Mouse (Mus musculus) monocyte, adult 59 days (primary cell): ENCODE results near the gene Olfr1137. TPM values are rescaled to one million over a fixed set of nuclear protein-coding genes. Genes with fewer than 3 reads are reported as not detected.

ENCODE experiments used
- total RNA-seq, 2 experiments: library from RNA; stranded (reverse); gene quantifications; one replicate each; pipeline ENCODE4 v1.2.4; 2023

Olfr1137 gene
- not detected for total RNA-seq

GRCm38 (mm10) chr2:87713079-87713478 lies at the start of gene Olfr1137:
Olfr1137 (minus strand) TSS chr2:87713179.

GRCm38 (mm10) chr2:87753891-87754290 lies 40.9 kb upstream of the Olfr1137 start, which contains the start of gene Olfr1141:
Olfr1141 (minus strand) TSS chr2:87753991.

GRCm38 (mm10) chr2:87743452-87743851 lies 30.5 kb upstream of the Olfr1137 start, which contains the start of gene Olfr1140:
Olfr1140 (plus strand) TSS chr2:87743752.

GRCm38 (mm10) chr2:87739878-87740277 lies 26.9 kb upstream of the Olfr1137 start, which contains the start of gene Olfr1138:
Olfr1138 (minus strand) TSS chr2:87739978.

GRCm38 (mm10) chr2:87693847-87694246 lies 19.1 kb downstream of the Olfr1137 start, which contains the start of gene Olfr1136:
Olfr1136 (minus strand) TSS chr2:87693947.

GRCm38 (mm10) chr2:87673564-87673963 lies 39.4 kb downstream of the Olfr1137 start, which contains the start of gene Olfr1135:
Olfr1135 (minus strand) TSS chr2:87673664.

Other genes starting within 250 kb of the Olfr1137 start
- not detected for gene Pramel7, start 216.1 kb downstream of the Olfr1137 start, total RNA-seq
- gene Pramel6, start 206.6 kb downstream of the Olfr1137 start, total RNA-seq = not detected
- gene Olfr153, start 181.4 kb downstream of the Olfr1137 start, total RNA-seq = not detected
- gene Olfr1128, start 167.6 kb downstream of the Olfr1137 start, total RNA-seq = not detected
- gene Olfr1129, start 139.3 kb downstream of the Olfr1137 start, total RNA-seq = not detected
- not detected for gene Olfr1130, start 107.0 kb downstream of the Olfr1137 start, total RNA-seq
- gene Olfr1131, start 86.1 kb downstream of the Olfr1137 start, total RNA-seq = not detected
- not detected for gene Olfr1132, start 75.6 kb downstream of the Olfr1137 start, total RNA-seq
- gene Olfr1133, start 65.8 kb downstream of the Olfr1137 start, total RNA-seq = not detected
- gene Olfr1134, start 54.7 kb downstream of the Olfr1137 start, total RNA-seq = not detected
- gene Olfr1135, start 39.5 kb downstream of the Olfr1137 start, total RNA-seq = not detected
- gene Olfr1136, start 19.2 kb downstream of the Olfr1137 start, total RNA-seq = not detected
- not detected for gene Olfr1138, start 26.8 kb upstream of the Olfr1137 start, total RNA-seq
- not detected for gene Olfr1140, start 30.6 kb upstream of the Olfr1137 start, total RNA-seq
- gene Olfr1141, start 40.8 kb upstream of the Olfr1137 start, total RNA-seq = not detected
- gene Olfr152, start 66.3 kb upstream of the Olfr1137 start, total RNA-seq = not detected
- gene Olfr1143, start 87.4 kb upstream of the Olfr1137 start, total RNA-seq = not detected
- not detected for gene Olfr1145, start 96.6 kb upstream of the Olfr1137 start, total RNA-seq
- not detected for gene Olfr1148, start 117.4 kb upstream of the Olfr1137 start, total RNA-seq
- gene Olfr1150-ps1, start 130.8 kb upstream of the Olfr1137 start, total RNA-seq = not detected
- not detected for gene Olfr1151, start 142.7 kb upstream of the Olfr1137 start, total RNA-seq
- gene Olfr1152, start 153.3 kb upstream of the Olfr1137 start, total RNA-seq = not detected
- not detected for gene Olfr1153, start 181.8 kb upstream of the Olfr1137 start, total RNA-seq
- not detected for gene Olfr1154, start 192.0 kb upstream of the Olfr1137 start, total RNA-seq
- not detected for gene Olfr1155, start 232.0 kb upstream of the Olfr1137 start, total RNA-seq
- gene Olfr1156, start 239.9 kb upstream of the Olfr1137 start, total RNA-seq = not detected